Mouse (Mus musculus) telencephalon, adult 2 months (tissue): ENCODE measurements at regions not wholly inside any gene's neighbourhood (a gene's known extent, or its start where the extent isn't known, plus 50 kb on each side); places are given as distances from the start of the nearest gene placed in this dataset.
A peak's percentile ranks its signal among the peaks of the same experiment; 100 is the strongest.

ENCODE experiments used
- DNase-seq: peaks from one replicate; pipeline ENCODE4 v3.0.0-alpha.2; 2011; ENCODE audit warnings: low read depth, low spot score

DNA sequence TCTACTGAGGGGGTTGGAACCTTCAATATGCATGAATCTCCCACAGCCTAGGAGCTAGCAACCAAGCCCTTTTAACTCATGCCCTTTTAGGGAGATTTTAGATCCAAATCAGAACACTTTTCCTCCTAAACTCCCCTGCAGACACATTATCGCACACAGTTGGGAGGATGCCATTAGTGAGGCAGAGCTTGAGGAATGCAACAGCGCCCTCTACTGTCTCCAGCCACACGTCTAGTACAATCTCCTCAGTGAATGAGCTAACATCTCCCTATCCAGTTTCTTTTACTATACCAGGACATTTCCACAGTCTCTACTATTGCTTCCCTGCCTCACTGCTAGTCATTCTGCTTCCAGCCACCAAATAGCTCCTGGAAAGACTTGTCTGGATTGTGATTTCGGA lies 59.3 kb downstream of the 1700080O16Rik start:
- peak; percentile 40 for DNase-seq

DNA sequence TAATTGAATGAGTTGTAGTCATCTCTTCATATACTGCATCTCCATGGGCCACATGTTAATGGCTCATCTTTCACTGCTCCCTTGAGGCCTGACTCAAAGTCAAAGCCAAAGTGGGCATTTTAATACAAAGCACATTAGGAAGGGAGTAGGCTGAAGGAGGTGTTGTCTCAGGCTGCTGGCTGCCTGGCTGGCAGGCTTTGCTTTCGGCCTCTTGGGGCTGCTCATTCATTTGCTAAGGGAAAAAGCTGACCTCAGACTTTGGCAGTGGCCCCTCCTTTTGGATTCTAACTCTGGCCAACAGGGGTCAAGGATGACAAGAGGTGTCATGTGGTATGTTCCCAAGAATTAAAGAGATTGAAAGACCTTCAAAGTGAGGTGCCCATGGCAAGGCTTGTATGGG lies 61.0 kb downstream of the 1700080O16Rik start:
- no peak for DNase-seq

DNA sequence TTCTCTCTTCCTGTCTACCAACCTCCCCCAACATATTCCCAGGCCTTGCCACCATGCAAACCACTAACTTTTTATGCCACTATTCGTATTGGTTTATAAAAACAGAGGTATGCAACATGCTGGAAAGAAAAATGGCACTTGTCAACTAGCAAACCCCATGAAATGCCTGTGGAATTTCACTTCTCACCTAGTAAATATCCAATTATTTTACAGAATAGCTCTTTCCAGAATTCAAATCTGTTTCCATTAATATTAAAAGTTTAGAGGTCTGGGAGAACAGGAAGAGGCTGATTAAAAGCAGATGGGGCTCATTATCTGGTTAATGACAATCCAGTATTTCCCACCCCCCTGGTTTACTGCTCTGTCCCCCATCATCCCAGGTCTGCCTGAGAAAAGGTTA lies 62.0 kb downstream of the 1700080O16Rik start:
- DNase-seq = no peak

DNA sequence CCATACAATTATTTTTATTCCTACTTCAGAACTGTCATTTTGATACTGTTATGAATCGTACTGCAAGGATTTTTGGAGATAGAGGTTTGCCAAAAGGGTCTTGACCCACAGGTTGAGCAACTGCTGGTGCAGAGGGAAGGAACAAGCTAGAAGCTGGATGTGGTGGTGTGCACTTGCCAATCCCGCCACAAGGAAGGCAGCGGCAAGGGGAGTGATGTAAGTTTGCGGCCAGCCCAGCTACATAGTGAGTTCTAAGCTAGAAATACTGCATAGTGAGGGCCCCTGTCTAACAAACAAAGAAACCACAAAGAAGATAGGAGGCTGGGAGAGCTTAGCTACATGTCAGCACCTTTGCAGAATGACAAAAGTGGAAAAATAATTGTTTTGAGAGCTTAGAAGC lies 74.1 kb downstream of the 1700080O16Rik start:
- no peak for DNase-seq

DNA sequence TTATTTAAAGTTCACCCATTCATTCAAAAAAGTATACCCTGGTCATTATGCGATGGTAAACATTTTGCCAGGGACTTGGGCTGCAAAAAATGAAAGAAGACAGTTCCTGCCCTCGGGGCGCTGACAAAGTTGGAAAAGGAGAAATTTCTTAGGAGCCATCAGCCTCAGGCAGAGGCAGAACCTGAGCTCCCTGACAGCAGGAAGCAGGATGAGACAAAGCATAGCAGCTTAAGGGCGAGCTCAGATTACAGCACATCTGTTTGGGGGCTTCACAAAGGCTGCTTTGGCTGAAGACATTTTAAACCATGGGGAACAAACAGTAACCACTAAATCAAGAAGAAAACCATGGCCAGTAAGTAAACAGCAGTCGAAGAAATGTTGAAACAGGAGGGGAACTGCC lies 75.5 kb downstream of the 1700080O16Rik start:
- no peak for DNase-seq

DNA sequence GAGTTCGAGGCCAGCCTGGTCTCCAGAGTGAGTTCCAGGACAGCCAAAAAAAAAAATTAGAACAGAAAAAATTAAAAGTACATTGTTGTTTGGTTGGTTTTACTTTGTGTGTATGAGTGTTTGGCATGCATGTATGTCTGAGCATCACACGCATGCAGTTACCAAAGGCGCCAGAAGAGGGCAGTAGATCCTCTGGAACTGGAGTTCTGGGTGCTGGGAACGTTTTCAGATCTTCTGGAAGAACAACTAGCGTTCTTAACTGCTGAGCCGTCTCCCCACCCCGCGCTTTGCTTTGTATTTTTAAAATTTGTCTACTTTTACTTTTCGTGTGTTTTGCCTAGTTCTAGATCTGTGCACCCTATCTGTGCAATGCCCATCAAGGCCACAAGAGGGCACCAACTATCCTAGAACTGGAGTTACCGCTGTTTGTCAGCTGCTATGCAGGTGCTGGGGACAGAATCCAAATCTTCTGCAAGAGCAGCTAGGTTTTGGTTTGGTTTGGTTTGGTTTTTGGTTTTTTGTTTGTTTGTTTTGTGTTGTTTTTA lies 76.9 kb downstream of the 1700080O16Rik start:
- no peak for DNase-seq

DNA sequence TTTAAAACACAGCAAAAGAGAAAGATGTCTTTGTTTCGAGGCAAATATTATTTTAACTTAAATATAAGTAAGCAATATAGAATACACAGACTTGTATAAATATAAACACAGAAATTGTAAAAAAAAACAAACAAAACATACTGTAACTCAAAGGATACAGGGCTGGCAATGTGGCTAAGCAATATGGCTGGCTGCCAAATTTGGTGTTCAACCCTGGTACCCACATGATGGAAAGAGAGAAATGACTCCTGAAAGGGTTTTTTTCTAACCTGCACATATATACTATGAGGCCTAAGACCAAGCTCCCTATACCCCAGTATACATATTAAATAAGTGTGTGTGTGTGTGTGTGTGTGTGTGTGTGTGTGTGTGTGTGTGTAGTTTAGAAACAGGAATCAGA lies 79.9 kb downstream of the 1700080O16Rik start:
- no peak for DNase-seq

DNA sequence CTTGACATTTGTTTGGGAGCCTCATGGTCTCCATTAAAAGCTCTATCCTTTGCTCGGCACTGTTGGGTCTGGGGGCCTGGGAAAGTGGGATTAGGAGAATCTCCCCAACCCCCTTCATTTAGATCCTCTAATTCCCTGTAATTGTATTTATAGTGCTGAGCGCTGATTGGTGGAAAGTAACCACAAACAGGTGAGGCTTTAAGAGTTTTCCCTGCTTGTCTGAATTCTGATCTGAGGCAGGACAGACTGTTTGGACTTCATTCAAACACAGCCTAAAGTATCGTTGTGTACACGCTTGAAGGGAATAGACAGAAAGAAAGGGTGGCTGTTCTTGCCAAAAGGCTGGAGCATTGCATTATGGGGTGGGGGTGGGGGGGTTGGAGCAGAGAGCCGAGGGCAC lies 85.1 kb upstream of the Usp26 start:
- no peak for DNase-seq
